Mouse (Mus musculus) common myeloid progenitor, adult 5-6 weeks (primary cell): ENCODE results near the gene Dhx57. TPM values are rescaled to one million over a fixed set of nuclear protein-coding genes. Genes with fewer than 3 reads are reported as not detected.

Experiments
- ATAC-seq: replicated peaks from 2 replicates; pipeline ENCODE4 v1.8.0; 2016; ENCODE audit warnings: low read depth, mild to moderate bottlenecking, moderate TSS enrichment, inconsistent platforms; ENCODE audit not compliant: poor library complexity, severe bottlenecking
- total RNA-seq: library from RNA; stranded (forward); fragments of 200-1000, 187-1606 nt; gene quantifications from 2 replicates; pipeline ENCODE4 v1.2.3, GENCODE M21; 2017

Dhx57 gene
- total RNA-seq, 1 experiment from 2014 or later: 18.3 TPM

- ATAC-seq: peak; percentile 5
These were observed 84.0 kb downstream of the Dhx57 start for GRCm38 (mm10) chr17:80206301-80206670.

GRCm38 (mm10) chr17:80205657-80206056 is 84.6 kb downstream of the Dhx57 start:
- ATAC-seq: no peak

GRCm38 (mm10) chr17:80199160-80199778 is 91.0 kb downstream of the Dhx57 start:
- peak; percentile 23; the same call in 1 of the 2 replicates for ATAC-seq

GRCm38 (mm10) chr17:80193075-80193474 is 97.2 kb downstream of the Dhx57 start:
- ATAC-seq: 0 out of 2 replicates have a peak, but pooled peaks have one; percentile 47

Other genes starting within 250 kb of the Dhx57 start
- gene Hnrnpll, start 228.1 kb downstream of the Dhx57 start, total RNA-seq: 49.3 and 53.9 TPM in 2 replicates
- 2.3 and 3.1 TPM in 2 replicates for gene Galm, start 163.0 kb downstream of the Dhx57 start, total RNA-seq
- 493 and 496 TPM in 2 replicates for gene Srsf7, start 83.2 kb downstream of the Dhx57 start, total RNA-seq
- not detected in 2 replicates for gene Ttc39d, start 83.0 kb downstream of the Dhx57 start, total RNA-seq
- 19.0 and 29.5 TPM in 2 replicates for gene Gemin6, start 66.0 kb downstream of the Dhx57 start, total RNA-seq
- gene Morn2, start 273 bp downstream of the Dhx57 start, total RNA-seq: 7.2 and 13.0 TPM in 2 replicates
- gene Arhgef33, start 16.9 kb upstream of the Dhx57 start, total RNA-seq: not detected in 2 replicates
- not detected in 2 replicates for gene Gm10190, start 83.1 kb upstream of the Dhx57 start, total RNA-seq
- 14.6 and 22.4 TPM in 2 replicates for gene Sos1, start 190.0 kb upstream of the Dhx57 start, total RNA-seq